Comparison of ENCODE assay signal across 20 mouse cellular contexts in the genomic region with DNA sequence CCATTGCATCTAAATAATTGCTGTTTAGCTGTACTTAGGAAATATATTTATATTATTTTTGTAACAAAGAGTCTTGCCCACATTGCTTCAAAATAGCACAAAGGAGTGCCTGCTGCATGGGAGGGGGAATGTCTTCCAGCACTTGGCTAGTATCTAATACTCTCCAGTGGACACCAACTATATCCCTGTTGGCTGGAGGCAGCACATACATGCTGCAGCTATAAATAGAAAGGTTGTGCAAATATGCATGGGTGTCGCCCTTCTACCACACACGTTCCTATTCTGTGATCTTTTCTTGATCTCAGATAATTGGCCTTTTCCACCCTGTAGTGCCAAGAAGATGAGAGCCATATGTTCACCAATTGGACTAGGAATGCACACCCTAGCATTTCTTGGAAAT. TPM values are rescaled to one million over a fixed set of nuclear protein-coding genes. Genes with fewer than 3 reads are reported as not detected.
DNase-seq lines count a peak whose midpoint lies in the region; ATAC-seq and TF ChIP-seq lines count a peak whose summit lies in the region.
"Had no signal": no experiment of that assay in that cellular context is flagged by ENCODE, and none has a peak within 500 bp of the region (broad histone marks: within the 10 kb centered on the region; RNA-seq: fewer than 3 reads in every experiment).

No protein-coding gene starts in this region.

- no peak for TF ChIP-seq CTCF in lung, embryonic 14.5 days (IDR thresholded peaks at IDR 0.05; ENCODE audit: low read depth)

- WGBS in forebrain, embryonic 16.5 days, result 42% methylated on average over 2 of the region's 2 CpGs
- 75% methylated on average over 2 of the region's 2 CpGs for WGBS in forebrain, embryonic 12.5 days
- WGBS in lung, embryonic 14.5 days, result 28% methylated on average over 2 of the region's 2 CpGs
- 71% methylated on average over 2 of the region's 2 CpGs for whole genome bisulfite sequencing in midbrain, embryonic 11.5 days
- 74% methylated on average over 2 of the region's 2 CpGs for WGBS in midbrain, embryonic 15.5 days
- 74% methylated on average over 2 of the region's 2 CpGs for WGBS in neural tube, embryonic 15.5 days

- DNase-seq in lung, embryonic 14.5 days, result peak; percentile 16
- DNase-seq in lung, postnatal 14 days, result no peak
- peak; percentile 41 for DNase-seq in midbrain, embryonic 11.5 days (ENCODE audit: low spot score, missing footprints)
- DNase-seq: adrenal gland, postnatal 10 days; B cell, adult 2 months; cerebellum, adult 11-12 months; cerebellum, adult 9-10 months; cerebellum, postnatal 25 days; forebrain, postnatal 0 days; gastrocnemius, postnatal 14 days; heart, postnatal 36 days had no signal

- H3K4me2 ChIP-seq in forebrain, embryonic 16.5 days (ENCODE audit: low read length), result no peak overlapping the region
- H3K4me2 ChIP-seq in forebrain, embryonic 12.5 days, result no peak overlapping the region
- H3K4me2 ChIP-seq in lung, embryonic 14.5 days, result no peak overlapping the region
- no peak overlapping the region for H3K4me2 ChIP-seq in midbrain, embryonic 11.5 days
- H3K4me2 ChIP-seq in midbrain, embryonic 15.5 days, result no peak overlapping the region
- H3K4me2 ChIP-seq in neural tube, embryonic 15.5 days, result no peak overlapping the region
- H3K4me2 ChIP-seq: embryonic facial prominence, embryonic 12.5 days; heart, embryonic 13.5 days; hindbrain, embryonic 15.5 days had no signal

- no peak overlapping the region for H3K27ac ChIP-seq in forebrain, embryonic 16.5 days (ENCODE audit: low read length)
- H3K27ac ChIP-seq in forebrain, embryonic 12.5 days, result no peak overlapping the region
- no peak overlapping the region for H3K27ac ChIP-seq in lung, embryonic 14.5 days (ENCODE audit: low read depth)
- no peak overlapping the region for H3K27ac ChIP-seq in midbrain, embryonic 11.5 days (ENCODE audit: low read depth, low read length)
- H3K27ac ChIP-seq in midbrain, embryonic 15.5 days, result no peak overlapping the region
- H3K27ac ChIP-seq in neural tube, embryonic 15.5 days (replicated peaks), result no peak overlapping the region
- H3K27ac ChIP-seq: embryonic facial prominence, embryonic 12.5 days; heart, embryonic 13.5 days; hindbrain, embryonic 15.5 days had no signal

- no peaks in the 10 kb centered on the region for H3K9me3 ChIP-seq in forebrain, embryonic 16.5 days (ENCODE audit: control insufficient read depth, low read length)
- H3K9me3 ChIP-seq in forebrain, embryonic 12.5 days, result no peaks in the 10 kb centered on the region
- H3K9me3 ChIP-seq in lung, embryonic 14.5 days (ENCODE audit: low read depth, low read length), result no peaks in the 10 kb centered on the region
- H3K9me3 ChIP-seq in midbrain, embryonic 11.5 days (ENCODE audit: control insufficient read depth, low read length), result no peaks in the 10 kb centered on the region
- no peaks in the 10 kb centered on the region for H3K9me3 ChIP-seq in midbrain, embryonic 15.5 days
- no peaks in the 10 kb centered on the region for H3K9me3 ChIP-seq in neural tube, embryonic 15.5 days (replicated peaks)
- H3K9me3 ChIP-seq: embryonic facial prominence, embryonic 12.5 days; G1E; heart, embryonic 13.5 days; hindbrain, embryonic 15.5 days had no signal

- H3K9ac ChIP-seq in forebrain, embryonic 16.5 days (replicated peaks; ENCODE audit: low read depth, low read length), result no peak overlapping the region
- H3K9ac ChIP-seq in forebrain, embryonic 12.5 days, result no peak overlapping the region
- no peak overlapping the region for H3K9ac ChIP-seq in lung, embryonic 14.5 days
- no peak overlapping the region for H3K9ac ChIP-seq in midbrain, embryonic 11.5 days (ENCODE audit: low read length)
- no peak overlapping the region for H3K9ac ChIP-seq in midbrain, embryonic 15.5 days
- no peak overlapping the region for H3K9ac ChIP-seq in neural tube, embryonic 15.5 days (replicated peaks)
- H3K9ac ChIP-seq: embryonic facial prominence, embryonic 12.5 days; forebrain, postnatal 0 days; heart, embryonic 13.5 days; hindbrain, embryonic 15.5 days had no signal

- peaks cover 7% of the 10 kb centered on the region; the same call in 1 of the 2 replicates for H3K4me1 ChIP-seq in forebrain, embryonic 16.5 days (replicated peaks; ENCODE audit: control insufficient read depth, insufficient read depth, low read length)
- H3K4me1 ChIP-seq in forebrain, embryonic 12.5 days, result no peaks in the 10 kb centered on the region
- peaks cover 3% of the 10 kb centered on the region; the same call in 1 of the 2 replicates for H3K4me1 ChIP-seq in lung, embryonic 14.5 days (ENCODE audit: insufficient read depth)
- no peaks in the 10 kb centered on the region for H3K4me1 ChIP-seq in midbrain, embryonic 11.5 days (ENCODE audit: control insufficient read depth, insufficient read depth, low read length)
- no peaks in the 10 kb centered on the region for H3K4me1 ChIP-seq in midbrain, embryonic 15.5 days
- H3K4me1 ChIP-seq in neural tube, embryonic 15.5 days, result 0 out of 2 replicates have a peak, but pooled peaks cover 4% of the 10 kb centered on the region
- H3K4me1 ChIP-seq: embryonic facial prominence, embryonic 12.5 days; hindbrain, embryonic 15.5 days had no signal

- H3K4me3 ChIP-seq in forebrain, embryonic 16.5 days (replicated peaks; ENCODE audit: low read length), result no peak overlapping the region
- H3K4me3 ChIP-seq in forebrain, embryonic 12.5 days (replicated peaks), result no peak overlapping the region
- no peak overlapping the region for H3K4me3 ChIP-seq in lung, embryonic 14.5 days (ENCODE audit: low read depth, low read length)
- no peak overlapping the region for H3K4me3 ChIP-seq in midbrain, embryonic 11.5 days (ENCODE audit: low read depth, low read length)
- H3K4me3 ChIP-seq in midbrain, embryonic 15.5 days, result no peak overlapping the region
- H3K4me3 ChIP-seq in neural tube, embryonic 15.5 days (replicated peaks), result no peak overlapping the region
- H3K4me3 ChIP-seq: embryonic facial prominence, embryonic 12.5 days; heart, embryonic 13.5 days; hindbrain, embryonic 15.5 days had no signal

- no peaks in the 10 kb centered on the region for H3K36me3 ChIP-seq in forebrain, embryonic 16.5 days (ENCODE audit: control insufficient read depth, insufficient read depth)
- H3K36me3 ChIP-seq in forebrain, embryonic 12.5 days (replicated peaks), result no peaks in the 10 kb centered on the region
- no peaks in the 10 kb centered on the region for H3K36me3 ChIP-seq in lung, embryonic 14.5 days (ENCODE audit: insufficient read depth)
- H3K36me3 ChIP-seq in midbrain, embryonic 11.5 days (ENCODE audit: control insufficient read depth, insufficient read depth, low read length), result no peaks in the 10 kb centered on the region
- H3K36me3 ChIP-seq in midbrain, embryonic 15.5 days (replicated peaks), result no peaks in the 10 kb centered on the region
- H3K36me3 ChIP-seq in neural tube, embryonic 15.5 days, result no peaks in the 10 kb centered on the region
- H3K36me3 ChIP-seq: embryonic facial prominence, embryonic 12.5 days; G1E; heart, embryonic 13.5 days; hindbrain, embryonic 15.5 days had no signal

- no peaks in the 10 kb centered on the region for H3K27me3 ChIP-seq in forebrain, embryonic 16.5 days (replicated peaks; ENCODE audit: control insufficient read depth, insufficient read depth, low read length)
- H3K27me3 ChIP-seq in forebrain, embryonic 12.5 days, result no peaks in the 10 kb centered on the region
- H3K27me3 ChIP-seq in lung, embryonic 14.5 days (ENCODE audit: insufficient read depth, low read length), result no peaks in the 10 kb centered on the region
- H3K27me3 ChIP-seq in midbrain, embryonic 11.5 days (ENCODE audit: control insufficient read depth, insufficient read depth, low read length), result no peaks in the 10 kb centered on the region
- no peaks in the 10 kb centered on the region for H3K27me3 ChIP-seq in midbrain, embryonic 15.5 days (replicated peaks)
- H3K27me3 ChIP-seq in neural tube, embryonic 15.5 days (replicated peaks), result no peaks in the 10 kb centered on the region
- H3K27me3 ChIP-seq: embryonic facial prominence, embryonic 12.5 days; heart, embryonic 13.5 days; hindbrain, embryonic 15.5 days had no signal

- ATAC-seq in forebrain, embryonic 16.5 days, result 0 out of 2 replicates have a peak, but pooled peaks have one; percentile 38
- no peak for ATAC-seq in forebrain, embryonic 12.5 days (ENCODE audit: low FRiP score)
- 0 out of 2 replicates have a peak, but pooled peaks have one; percentile 36 for ATAC-seq in lung, embryonic 14.5 days (ENCODE audit: insufficient read depth)
- ATAC-seq in midbrain, embryonic 11.5 days (ENCODE audit: low FRiP score), result no peak
- no peak for ATAC-seq in midbrain, embryonic 15.5 days (replicated peaks)
- ATAC-seq in neural tube, embryonic 15.5 days (ENCODE audit: low FRiP score), result no peak
- ATAC-seq: CD4-positive, CD25-positive, alpha-beta regulatory T cell, adult 4 months; forebrain, postnatal 0 days had no signal

RNA-seq across cellular contexts. Expression of a gene that starts 53.0 kb away (rescaled TPM):
- 23.0 and 26.4 TPM in 2 replicates for polyA plus RNA-seq in forebrain, embryonic 16.5 days (2015; fragmentation: Nextera tagmentation; extraction: Ambion mirVana)
- 55.5 and 61.9 TPM in 2 replicates for polyA plus RNA-seq in forebrain, embryonic 12.5 days (2016; fragmentation: Nextera tagmentation; extraction: Ambion mirVana)
- polyA plus RNA-seq in lung, embryonic 14.5 days (2014; fragmentation: Nextera tagmentation; extraction: Ambion mirVana), result 54.2 and 61.7 TPM in 2 replicates
- 57.0 and 63.0 TPM in 2 replicates for polyA plus RNA-seq in midbrain, embryonic 11.5 days (2014; fragmentation: Nextera tagmentation; extraction: Ambion mirVana)
- 33.6 and 37.6 TPM in 2 replicates for polyA plus RNA-seq in midbrain, embryonic 15.5 days (2015; fragmentation: Nextera tagmentation; extraction: Ambion mirVana)
- polyA plus RNA-seq in neural tube, embryonic 15.5 days (2015; fragmentation: Nextera tagmentation; extraction: Ambion mirVana), result 29.8 and 32.1 TPM in 2 replicates

RNA-seq across cellular contexts. Expression of a gene that starts 53.6 kb away (rescaled TPM):
- polyA plus RNA-seq in forebrain, embryonic 16.5 days (2015; fragmentation: Nextera tagmentation; extraction: Ambion mirVana), result 7.5 and 9.3 TPM in 2 replicates
- 12.9 and 14.5 TPM in 2 replicates for polyA plus RNA-seq in forebrain, embryonic 12.5 days (2016; fragmentation: Nextera tagmentation; extraction: Ambion mirVana)
- 10.5 and 10.8 TPM in 2 replicates for polyA plus RNA-seq in lung, embryonic 14.5 days (2014; fragmentation: Nextera tagmentation; extraction: Ambion mirVana)
- polyA plus RNA-seq in midbrain, embryonic 11.5 days (2014; fragmentation: Nextera tagmentation; extraction: Ambion mirVana), result 12.2 and 13.3 TPM in 2 replicates
- polyA plus RNA-seq in midbrain, embryonic 15.5 days (2015; fragmentation: Nextera tagmentation; extraction: Ambion mirVana), result 11.9 and 12.7 TPM in 2 replicates
- polyA plus RNA-seq in neural tube, embryonic 15.5 days (2015; fragmentation: Nextera tagmentation; extraction: Ambion mirVana), result 9.1 and 9.7 TPM in 2 replicates

Comparison
In these comparisons a context has a peak if more than half of its experiments do, and no peak if none do; other contexts are left out.
1. ATAC-seq: peak in forebrain, embryonic 16.5 days (single experiment) and lung, embryonic 14.5 days (single experiment); none in forebrain, embryonic 12.5 days (single experiment), midbrain, embryonic 11.5 days (single experiment), midbrain, embryonic 15.5 days (single experiment) and neural tube, embryonic 15.5 days (single experiment).